Mouse (Mus musculus): ENCODE measurements around the gene Gm28308.

DNA sequence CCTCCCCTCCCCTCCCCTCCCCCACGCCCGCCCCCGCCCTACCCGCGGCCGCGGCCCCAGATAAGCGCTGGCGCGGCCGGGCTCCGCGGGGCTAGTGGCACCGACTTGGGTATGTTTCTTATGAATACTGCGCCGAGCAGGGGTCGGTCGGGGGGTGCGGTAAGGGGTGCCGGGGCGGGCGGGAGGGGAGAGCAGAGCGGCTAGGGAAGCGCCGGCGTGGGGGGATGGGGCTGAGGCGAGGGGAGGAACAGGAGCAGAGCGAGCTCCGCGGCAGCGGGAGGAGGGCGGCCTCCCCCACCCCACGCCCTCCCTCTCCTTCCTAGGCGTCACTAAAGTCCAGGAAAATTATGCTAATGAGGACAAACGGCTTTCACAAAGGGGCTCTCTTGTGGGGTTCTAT is 37.3 kb downstream of the Gm28308 start:
- TF ChIP-seq CTCF (conservative IDR thresholded peaks at IDR 0.05; ENCODE audit: insufficient read depth, insufficient read length, low read depth, low read length) = no peak
- no peak for TF ChIP-seq POLR2A (IDR thresholded peaks at IDR 0.05; ENCODE audit: low read depth, low read length)

Data from kidney, adult 2 months (tissue).